Mouse (Mus musculus) c-Kit-positive CD71-negative TER-119-negative erythroid progenitor cells, embryonic 14.5 days (primary cell): ENCODE results near the gene 9130023H24Rik.

ENCODE experiments used
- DNase-seq: peaks from one replicate; pipeline ENCODE4 v3.0.0-alpha.2; 2013; ENCODE audit warnings: low read depth

Gene 9130023H24Rik

GRCm38 (mm10) chr7:128246496-128247391, 8.9 kb upstream of the 9130023H24Rik start, which contains the start of gene Tgfb1i1:
Gene Tgfb1i1 (plus strand): TSS chr7:128246812.
- DNase-seq, result no peak

GRCm38 (mm10) chr7:128245547-128245946, 7.7 kb upstream of the 9130023H24Rik start:
- no peak for DNase-seq

- no peak for DNase-seq
Measured at GRCm38 (mm10) chr7:128244410-128245025, 6.7 kb upstream of the 9130023H24Rik start.

GRCm38 (mm10) chr7:128243921-128244320, 6.1 kb upstream of the 9130023H24Rik start:
- no peak for DNase-seq

- DNase-seq, result no peak
Measured at GRCm38 (mm10) chr7:128242331-128242730, 4.5 kb upstream of the 9130023H24Rik start.

- no peak for DNase-seq
Measured at GRCm38 (mm10) chr7:128240131-128240784, 2.4 kb upstream of the 9130023H24Rik start.

GRCm38 (mm10) chr7:128238991-128239390, 1.2 kb upstream of the 9130023H24Rik start:
- peak; percentile 46 for DNase-seq

- no peak for DNase-seq
Measured at GRCm38 (mm10) chr7:128237593-128237926, 271 bp downstream of the 9130023H24Rik start.

GRCm38 (mm10) chr7:128236856-128237592, 807 bp downstream of the 9130023H24Rik start, which contains the start of gene Armc5:
Gene Armc5 (plus strand): TSS chr7:128237342.
- peak; percentile 69 for DNase-seq

- no peak for DNase-seq
Measured at GRCm38 (mm10) chr7:128236426-128236825, 1.4 kb downstream of the 9130023H24Rik start.

- DNase-seq, result no peak
Measured at GRCm38 (mm10) chr7:128235481-128235880, 2.4 kb downstream of the 9130023H24Rik start.

GRCm38 (mm10) chr7:128234796-128235195, 3.0 kb downstream of the 9130023H24Rik start:
- DNase-seq, result no peak

- DNase-seq, result peak; percentile 55
Measured at GRCm38 (mm10) chr7:128231741-128232140, 6.1 kb downstream of the 9130023H24Rik start.

- no peak for DNase-seq
Measured at GRCm38 (mm10) chr7:128220936-128221335, 16.9 kb downstream of the 9130023H24Rik start.

- no peak for DNase-seq
Measured at GRCm38 (mm10) chr7:128219952-128220351, 17.9 kb downstream of the 9130023H24Rik start.

- DNase-seq, result no peak
Measured at GRCm38 (mm10) chr7:128209826-128210225, 28.0 kb downstream of the 9130023H24Rik start.

- peak; percentile 58 for DNase-seq
Measured at GRCm38 (mm10) chr7:128208187-128208586, 29.6 kb downstream of the 9130023H24Rik start.

GRCm38 (mm10) chr7:128206152-128206551, 31.7 kb downstream of the 9130023H24Rik start, which contains the start of gene Cox6a2:
Gene Cox6a2 (minus strand): TSS chr7:128206387.
- no peak for DNase-seq

GRCm38 (mm10) chr7:128205695-128206094, 32.1 kb downstream of the 9130023H24Rik start:
- DNase-seq, result no peak

- DNase-seq, result no peak
Measured at GRCm38 (mm10) chr7:128204179-128204578, 33.7 kb downstream of the 9130023H24Rik start.

- no peak for DNase-seq
Measured at GRCm38 (mm10) chr7:128203071-128203470, 34.8 kb downstream of the 9130023H24Rik start.

GRCm38 (mm10) chr7:128201607-128202006, 36.2 kb downstream of the 9130023H24Rik start:
- DNase-seq, result no peak
